Mouse (Mus musculus) spleen, postnatal 0 days (tissue): Measurements from ENCODE around the gene Cd96. TPM values are rescaled to one million over a fixed set of nuclear protein-coding genes. Genes with fewer than 3 reads are reported as not detected.

Experiments
- polyA plus RNA-seq: library from polyadenylated mRNA; unstranded; fragments of >200 nt; fragmentation: Nextera tagmentation; extraction: Ambion mirVana; gene quantifications from 2 replicates; pipeline ENCODE4 v1.2.1, GENCODE M21; 2015

Gene Cd96
- polyA plus RNA-seq: 0.32 and 0.34 TPM in 2 replicates

GRCm38 (mm10) chr16:46120020-46120419 is at the start of gene Cd96:
TSS of gene Cd96 (minus strand) at chr16:46120251.

GRCm38 (mm10) chr16:46154832-46155231 is 34.8 kb upstream of the Cd96 start, which contains the start of gene Gm4737:
TSS of gene Gm4737 (minus strand) at chr16:46155077.

GRCm38 (mm10) chr16:46010153-46010905 is 109.7 kb downstream of the Cd96 start, which contains the start of gene Plcxd2:
TSS of gene Plcxd2 (minus strand) at chr16:46010218.

Other genes with a start within 250 kb of the Cd96 start
- 10.0 and 11.3 TPM in 2 replicates for gene Phldb2, start 166.7 kb downstream of the Cd96 start, polyA plus RNA-seq
- gene Plcxd2, start 110.0 kb downstream of the Cd96 start, polyA plus RNA-seq: 0.17 and 0.29 TPM in 2 replicates
- 1.3 and 3.1 TPM in 2 replicates for gene Gm4737, start 34.8 kb upstream of the Cd96 start, polyA plus RNA-seq